Mouse (Mus musculus) spleen, embryonic (tissue): ENCODE measurements at regions not wholly inside any gene's neighbourhood (a gene's known extent, or its start where the extent isn't known, plus 50 kb on each side); places are given as distances from the start of the nearest gene placed in this dataset.

Experiments used
- CTCF ChIA-PET: fragments of 350-600 bp; sonication (Branson Sonifier 250); formaldehyde crosslinking; loops from one replicate; lab custom pipeline; 2022; lab: Charles Lee

GRCm38 (mm10) chr3:115766153-115766552 is 51.3 kb upstream of the S1pr1 start:
- CTCF ChIA-PET: no interaction called here

GRCm38 (mm10) chr3:115768290-115768689 is 53.4 kb upstream of the S1pr1 start:
- CTCF ChIA-PET: no interaction called here

- CTCF ChIA-PET: no interaction called here
These were observed 54.1 kb upstream of the S1pr1 start for GRCm38 (mm10) chr3:115768761-115769530.

- CTCF ChIA-PET: no interaction called here
These were observed 57.8 kb upstream of the S1pr1 start for GRCm38 (mm10) chr3:115772676-115773075.

- CTCF ChIA-PET: no interaction called here
These were observed 59.4 kb upstream of the S1pr1 start for GRCm38 (mm10) chr3:115774321-115774720.

GRCm38 (mm10) chr3:115774723-115775122 is 59.9 kb upstream of the S1pr1 start:
- CTCF ChIA-PET: no interaction called here

- CTCF ChIA-PET: no interaction called here
These were observed 64.4 kb upstream of the S1pr1 start for GRCm38 (mm10) chr3:115779144-115779890.

GRCm38 (mm10) chr3:115779906-115780305 is 65.0 kb upstream of the S1pr1 start:
- CTCF ChIA-PET: no interaction called here

GRCm38 (mm10) chr3:115782726-115783125 is 67.9 kb upstream of the S1pr1 start:
- CTCF ChIA-PET: no interaction called here

- CTCF ChIA-PET: no interaction called here
These were observed 72.5 kb upstream of the S1pr1 start for GRCm38 (mm10) chr3:115787360-115787759.

GRCm38 (mm10) chr3:115788525-115788924 is 73.7 kb upstream of the S1pr1 start:
- CTCF ChIA-PET: no interaction called here

- CTCF ChIA-PET: no interaction called here
These were observed 74.2 kb upstream of the S1pr1 start for GRCm38 (mm10) chr3:115789063-115789462.

- CTCF ChIA-PET: interaction anchor here (1.2 kb wide), 1 partner anchor 80 kb away, joined by 3 read pairs; no protein-coding TSS in a partner anchor
These were observed 77.7 kb upstream of the S1pr1 start for GRCm38 (mm10) chr3:115792606-115793005.

- CTCF ChIA-PET: interaction anchor here (1.2 kb wide), 1 partner anchor 81 kb away, joined by 3 read pairs; no protein-coding TSS in a partner anchor
These were observed 78.6 kb upstream of the S1pr1 start for GRCm38 (mm10) chr3:115793344-115794059.

- CTCF ChIA-PET: no interaction called here
These were observed 84.5 kb upstream of the S1pr1 start for GRCm38 (mm10) chr3:115799326-115799725.

- CTCF ChIA-PET: no interaction called here
These were observed 85.1 kb upstream of the S1pr1 start for GRCm38 (mm10) chr3:115799981-115800380.

- CTCF ChIA-PET: interaction anchor here (1.0 kb wide), 1 partner anchor 86 kb away, joined by 3 read pairs; the partner anchor contains the start of gene S1pr1
These were observed 86.0 kb upstream of the S1pr1 start for GRCm38 (mm10) chr3:115800873-115801272.

- CTCF ChIA-PET: interaction anchor here (0.8 to 1.0 kb wide), 2 partner anchors 87 to 168 kb away, joined by 3 read pairs; partner anchors contain the start of gene S1pr1
These were observed 85.9 kb upstream of the Dph5 start for GRCm38 (mm10) chr3:115801581-115802200.

GRCm38 (mm10) chr3:115804616-115805015 is 83.0 kb upstream of the Dph5 start:
- CTCF ChIA-PET: interaction anchor here (1.1 kb wide), 1 partner anchor 14 kb away, joined by 3 read pairs; no protein-coding TSS in a partner anchor

GRCm38 (mm10) chr3:115807032-115807431 is 80.6 kb upstream of the Dph5 start:
- CTCF ChIA-PET: interaction anchor here (0.7 kb wide), 2 partner anchors 44 to 97 kb away, joined by 6 to 37 read pairs; no protein-coding TSS in a partner anchor

GRCm38 (mm10) chr3:115815168-115815567 is 72.5 kb upstream of the Dph5 start:
- CTCF ChIA-PET: no interaction called here
